Mouse (Mus musculus) bone marrow, adult 2 months (tissue): ENCODE results near the gene Numa1.

Experiments used
- CTCF ChIP-seq: fragments of 200-500 bp; IDR thresholded peaks from 2 replicates; pipeline ENCODE4 v1.5.1; 2011; ENCODE audit warnings: low read length, control low read depth; ENCODE audit not compliant: control insufficient read depth, insufficient read depth
- POLR2A ChIP-seq: fragments of 200-500 bp; IDR thresholded peaks from 2 replicates; pipeline ENCODE4 v1.6.1; 2011; ENCODE audit warnings: low read depth, mild to moderate bottlenecking, control low read depth, low read length, borderline replicate concordance; ENCODE audit not compliant: control insufficient read depth

DNA sequence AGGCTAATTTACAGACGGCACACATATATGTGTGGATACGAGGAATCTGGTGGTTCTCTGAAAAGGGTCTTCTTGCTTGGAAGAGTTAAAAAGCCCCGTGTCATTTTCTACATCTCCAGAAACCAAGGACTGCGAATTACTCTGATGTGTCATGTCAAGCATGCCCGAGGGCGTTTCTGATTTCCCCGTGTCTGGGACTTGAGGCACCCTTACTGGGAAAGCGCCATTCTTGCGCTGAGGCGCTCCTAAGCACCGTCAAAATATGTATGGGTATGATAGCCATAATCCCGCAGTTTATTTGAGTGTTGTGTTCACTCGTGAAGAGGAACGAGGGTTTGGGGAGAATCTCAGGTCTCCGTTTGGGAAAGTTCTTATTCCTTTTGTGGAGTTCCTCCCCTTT lies 611 bp upstream of the Numa1 start:
- TF ChIP-seq CTCF: no peak
- no peak for TF ChIP-seq POLR2A
